Mouse (Mus musculus) kidney, postnatal 0 days (tissue): ENCODE results near the gene Olfr374. TPM values are rescaled to one million over a fixed set of nuclear protein-coding genes. Genes with fewer than 3 reads are reported as not detected.
A peak's percentile ranks its signal among the peaks of the same experiment; 100 is the strongest.

Source experiments
- ATAC-seq: fragments of 200-750 bp; cut with Nextera tagmentation; replicated peaks from 2 replicates; pipeline ENCODE4 v1.8.0; 2017; ENCODE audit warnings: low read depth, moderate number of reproducible peaks, moderate TSS enrichment, moderate library complexity; ENCODE audit not compliant: low FRiP score
- DNase-seq: peaks from one replicate; pipeline ENCODE4 v3.0.0-alpha.2; 2016; ENCODE audit warnings: low spot score
- H3K27ac ChIP-seq: fragments of 300-500 bp; sonication (generic); 2 replicates; pipeline ENCODE4 v1.5.1; 2014; ENCODE audit warnings: mild to moderate bottlenecking
- H3K27me3 ChIP-seq: fragments of 300-500 bp; sonication (generic); 2 replicates; pipeline ENCODE4 v1.6.1; 2014; ENCODE audit warnings: low read length, mixed read lengths; ENCODE audit not compliant: insufficient read depth
- H3K36me3 ChIP-seq: fragments of 300-500 bp; sonication (generic); 2 replicates; pipeline ENCODE4 v1.6.1; 2014; ENCODE audit warnings: low read length, mixed read lengths; ENCODE audit not compliant: insufficient read depth
- H3K4me1 ChIP-seq: fragments of 300-500 bp; sonication (generic); replicated peaks from 2 replicates; pipeline ENCODE4 v1.6.1; 2014; ENCODE audit warnings: antibody characterized with exemption, low read length, mixed read lengths; ENCODE audit not compliant: insufficient read depth
- H3K4me2 ChIP-seq: fragments of 300-500 bp; sonication (generic); 2 replicates; pipeline ENCODE4 v1.6.1; 2014; ENCODE audit warnings: mild to moderate bottlenecking, low read length, moderate library complexity, mixed read lengths
- H3K4me3 ChIP-seq: fragments of 300-500 bp; sonication (generic); replicated peaks from 2 replicates; pipeline ENCODE4 v1.5.1; 2014; ENCODE audit warnings: low read depth, low read length
- H3K9ac ChIP-seq: fragments of 300-500 bp; sonication (generic); 2 replicates; pipeline ENCODE4 v1.6.1; 2014; ENCODE audit warnings: low read depth, low read length
- H3K9me3 ChIP-seq: fragments of 300-500 bp; sonication (generic); replicated peaks from 2 replicates; pipeline ENCODE4 v1.6.1; 2016; ENCODE audit warnings: low read length, inconsistent platforms, mixed read lengths
- CTCF ChIP-seq: IDR thresholded peaks from 2 replicates; pipeline ENCODE4 v1.5.1; 2016; ENCODE audit warnings: antibody characterized with exemption, low read depth, mild to moderate bottlenecking, moderate library complexity
- WGBS: fragments of 180-500 bp; shearing (Covaris S2); extraction: QIAGEN DNeasy Blood & Tissue Kit; methylation state at CpG from one replicate; pipeline ENCODE4 v1.1.7; 2014; 5-methylcytosine and 5-hydroxymethylcytosine counted together
- polyA plus RNA-seq: library from polyadenylated mRNA; unstranded; fragments of >200 nt; fragmentation: Nextera tagmentation; extraction: Ambion mirVana; gene quantifications from 2 replicates; pipeline ENCODE4 v1.2.1, GENCODE M21; 2015

Olfr374 gene
- polyA plus RNA-seq, 1 experiment from 2014 or later = not detected

GRCm38 (mm10) chr8:72143256-72143824, 36.5 kb downstream of the Olfr374 start:
- Histone ChIP-seq H3K27me3 (no peaks in the 10 kb centered on the region), H3K9ac (no peak overlapping the region), H3K4me2 (no peak overlapping the region), H3K4me3 (no peak overlapping the region), H3K36me3 (peaks cover 85% of the 10 kb centered on the region), H3K27ac (no peak overlapping the region), H3K9me3 (no peaks in the 10 kb centered on the region), H3K4me1 (0 out of 2 replicates have a peak, but pooled peaks cover 1% of the 10 kb centered on the region)
- TF ChIP-seq CTCF = no peak
- ATAC-seq (no peak), DNase-seq (no peak)
- WGBS = 87% methylated on average over 13 of the region's 13 CpGs

- TF ChIP-seq CTCF = no peak
- H3K9me3 ChIP-seq = no peaks in the 10 kb centered on the region
- 85% methylated on average over 5 of the region's 5 CpGs for WGBS
Measured at GRCm38 (mm10) chr8:72144345-72144975, 37.6 kb downstream of the Olfr374 start.

GRCm38 (mm10) chr8:72145511-72145910, 38.7 kb downstream of the Olfr374 start:
- Histone ChIP-seq H3K36me3 (peaks cover 77% of the 10 kb centered on the region), H3K4me3 (no peak overlapping the region), H3K4me2 (no peak overlapping the region), H3K27me3 (no peaks in the 10 kb centered on the region), H3K9ac (no peak overlapping the region), H3K27ac (no peak overlapping the region), H3K9me3 (no peaks in the 10 kb centered on the region), H3K4me1 (no peaks in the 10 kb centered on the region)
- no peak for TF ChIP-seq CTCF
- WGBS = 85% methylated on average over 3 of the region's 3 CpGs
- no peak for DNase-seq
- ATAC-seq = no peak

More at GRCm38 (mm10) chr8:72144345-72144975, 37.6 kb downstream of the Olfr374 start:
- Histone ChIP-seq H3K9ac (no peak overlapping the region), H3K27me3 (no peaks in the 10 kb centered on the region), H3K36me3 (peaks cover 81% of the 10 kb centered on the region), H3K4me2 (no peak overlapping the region), H3K27ac (no peak overlapping the region), H3K4me3 (no peak overlapping the region), H3K4me1 (no peaks in the 10 kb centered on the region)
- DNase-seq = no peak
- ATAC-seq = no peak

GRCm38 (mm10) chr8:72146056-72146455, 39.2 kb downstream of the Olfr374 start:
- H3K36me3 ChIP-seq = peaks cover 76% of the 10 kb centered on the region
- WGBS = 91% methylated on average over 1 of the region's 1 CpGs
- H3K4me2 ChIP-seq = no peak overlapping the region
- H3K4me1 ChIP-seq = no peaks in the 10 kb centered on the region
- no peaks in the 10 kb centered on the region for H3K27me3 ChIP-seq
- no peaks in the 10 kb centered on the region for H3K9me3 ChIP-seq
- ATAC-seq = no peak
- DNase-seq = no peak
- TF ChIP-seq CTCF = no peak
- no peak overlapping the region for H3K4me3 ChIP-seq
- no peak overlapping the region for H3K9ac ChIP-seq
- no peak overlapping the region for H3K27ac ChIP-seq

- Histone ChIP-seq H3K36me3 (peaks cover 78% of the 10 kb centered on the region), H3K27ac (no peak overlapping the region), H3K4me3 (no peak overlapping the region), H3K4me2 (no peak overlapping the region), H3K9ac (no peak overlapping the region), H3K4me1 (no peaks in the 10 kb centered on the region), H3K9me3 (no peaks in the 10 kb centered on the region), H3K27me3 (no peaks in the 10 kb centered on the region)
- WGBS = 92% methylated on average over 3 of the region's 3 CpGs
- TF ChIP-seq CTCF = no peak
- ATAC-seq (no peak), DNase-seq (no peak)
Measured at GRCm38 (mm10) chr8:72146556-72146955, 39.7 kb downstream of the Olfr374 start.

- no peak overlapping the region for H3K27ac ChIP-seq
- WGBS = 70% methylated on average over 2 of the region's 2 CpGs
- ATAC-seq (no peak), DNase-seq (peak; percentile 50)
- H3K36me3 ChIP-seq = peaks cover 76% of the 10 kb centered on the region
- TF ChIP-seq CTCF = no peak
- no peak overlapping the region for H3K4me3 ChIP-seq
- no peaks in the 10 kb centered on the region for H3K27me3 ChIP-seq
- no peak overlapping the region for H3K9ac ChIP-seq
- H3K4me1 ChIP-seq = no peaks in the 10 kb centered on the region
- H3K4me2 ChIP-seq = no peak overlapping the region
- no peaks in the 10 kb centered on the region for H3K9me3 ChIP-seq
Measured at GRCm38 (mm10) chr8:72147266-72147665, 40.4 kb downstream of the Olfr374 start.
